Mouse (Mus musculus): ENCODE data around the gene Atp8b4. TPM values are rescaled to one million over a fixed set of nuclear protein-coding genes. Genes with fewer than 3 reads are reported as not detected.

The Atp8b4 gene
- total RNA-seq, 2 experiments from 2014 or later, result 0.41 to 0.76 TPM

DNA sequence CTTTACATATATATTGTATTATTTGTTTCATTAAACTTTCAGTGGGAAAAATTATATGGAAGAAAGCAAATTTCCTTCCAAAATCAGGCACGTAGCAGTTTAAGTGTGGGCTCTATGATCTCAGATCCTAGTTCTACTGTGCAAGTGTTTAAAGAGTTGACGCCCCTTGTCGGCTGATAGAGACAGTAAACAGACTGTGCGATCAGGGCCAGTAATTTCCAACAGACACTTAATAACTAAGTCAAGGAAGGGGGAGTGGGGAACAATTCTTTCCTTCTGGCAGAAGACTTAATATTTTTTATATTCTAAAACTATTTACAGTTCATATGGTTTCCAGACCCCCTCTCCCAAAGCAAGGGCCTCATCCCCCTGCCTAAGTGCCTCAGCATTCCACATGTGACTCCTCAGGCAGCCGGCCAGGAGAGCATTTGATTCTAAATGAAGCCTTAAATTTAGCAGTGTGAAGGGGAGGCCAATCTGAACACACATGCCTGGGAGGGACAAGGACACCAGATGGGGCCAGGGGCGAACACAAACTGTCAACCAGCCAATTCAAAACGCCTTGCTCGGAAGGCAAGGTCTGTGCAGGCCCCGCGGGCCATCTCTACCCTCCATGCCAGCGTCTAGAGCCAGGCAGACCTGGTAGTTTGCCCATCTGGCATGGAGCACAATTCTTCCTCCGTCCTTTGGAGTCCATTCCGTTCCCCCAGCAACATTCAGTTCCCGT, 50.1 kb downstream of the Atp8b4 start:
- peak; percentile 53 to 63 for DNase-seq
- intact Hi-C loops (cut with DNase I), result no loop called here

DNA sequence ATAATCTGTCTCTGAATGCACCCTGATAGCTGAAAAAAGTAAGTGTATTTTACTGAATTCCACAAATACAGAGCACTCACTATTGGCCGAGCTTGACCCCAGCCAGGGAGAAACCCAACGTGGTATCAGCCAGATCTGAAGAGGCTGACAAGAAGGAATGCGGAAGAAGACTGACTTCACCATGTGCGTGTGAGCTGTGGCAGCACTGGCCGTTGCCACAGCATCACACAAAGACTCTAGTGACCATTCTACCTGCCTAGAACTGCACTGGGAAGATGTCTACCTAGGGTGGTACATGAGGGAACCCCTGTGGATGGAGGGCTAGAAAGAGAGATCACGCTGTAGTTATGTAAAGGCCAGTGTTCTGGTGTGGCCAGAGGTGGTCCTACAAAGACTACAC, 55.4 kb downstream of the Atp8b4 start:
- intact Hi-C loops (cut with DNase I), result no loop called here

GRCm38 (mm10) chr2:126441586-126441985, 58.9 kb downstream of the Atp8b4 start:
- intact Hi-C loops (cut with DNase I), result no loop called here
- no peak for DNase-seq

More for the DNA sequence above, 55.4 kb downstream of the Atp8b4 start:
- no peak for DNase-seq

- no peak for DNase-seq
- intact Hi-C loops (cut with DNase I), result loop anchor here (5.0 to 10.0 kb wide), 2 partner anchors 430 to 542 kb away; no protein-coding TSS in a partner anchor
Observed at GRCm38 (mm10) chr2:126434712-126435111, 65.8 kb downstream of the Atp8b4 start.

GRCm38 (mm10) chr2:126434305-126434704, 66.2 kb downstream of the Atp8b4 start:
- intact Hi-C loops (cut with DNase I), result loop anchor here (5.0 to 10.0 kb wide), 2 partner anchors 430 to 542 kb away; no protein-coding TSS in a partner anchor
- no peak for DNase-seq

- intact Hi-C loops (cut with DNase I), result loop anchor here (5.0 to 10.0 kb wide), 2 partner anchors 428 to 540 kb away; no protein-coding TSS in a partner anchor
- DNase-seq, result no peak
Observed at GRCm38 (mm10) chr2:126432481-126433066, 67.9 kb downstream of the Atp8b4 start.

- intact Hi-C loops (cut with DNase I), result loop anchor here (5.0 kb wide), 1 partner anchor 93 kb away; no protein-coding TSS in a partner anchor
- peak; percentile 47 to 74 for DNase-seq
Observed at GRCm38 (mm10) chr2:126429282-126429681, 71.2 kb downstream of the Atp8b4 start.

DNA sequence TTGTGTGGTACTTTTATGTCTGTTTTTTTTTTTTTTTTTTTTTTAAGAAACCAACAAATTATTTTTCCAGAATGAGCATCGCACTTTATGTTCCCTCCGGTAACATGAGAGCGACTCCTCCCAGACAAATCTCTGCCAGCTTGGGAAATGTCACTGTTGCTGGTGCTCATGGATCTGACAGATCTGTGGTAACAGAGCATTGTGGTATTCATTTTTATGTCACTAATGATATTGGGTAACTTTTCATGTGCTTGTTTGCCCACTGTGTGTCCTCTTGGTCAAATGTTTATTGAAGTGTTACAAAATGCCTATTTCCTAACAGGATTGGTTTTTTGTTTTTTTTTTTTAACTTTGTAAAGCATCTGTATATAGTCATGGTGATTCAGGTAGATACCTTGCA, 75.3 kb downstream of the Atp8b4 start:
- intact Hi-C loops (cut with DNase I), result loop anchor here (5.0 kb wide), 1 partner anchor 97 kb away; no protein-coding TSS in a partner anchor
- DNase-seq, result no peak

DNA sequence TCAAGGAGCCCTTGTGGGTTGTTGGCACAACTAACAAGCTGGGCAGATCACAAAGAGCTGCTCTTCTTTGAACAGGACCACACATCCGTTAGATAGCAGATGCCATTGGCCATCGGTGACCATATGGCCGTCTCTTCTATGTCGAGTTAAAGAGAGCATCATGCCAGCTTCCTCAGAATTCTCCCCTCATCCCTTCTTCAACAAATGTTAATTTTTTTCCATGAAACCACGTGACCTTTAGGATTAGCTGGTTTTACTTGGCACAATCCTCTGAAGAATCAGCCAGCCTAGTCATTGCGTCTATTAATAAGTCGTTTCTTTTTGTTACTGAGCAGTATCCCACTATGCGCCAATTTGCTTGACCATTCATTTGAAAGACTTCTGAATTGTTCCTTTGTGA, 75.8 kb downstream of the Atp8b4 start:
- intact Hi-C loops (cut with DNase I), result loop anchor here (5.0 kb wide), 1 partner anchor 98 kb away; no protein-coding TSS in a partner anchor
- no peak for DNase-seq

DNA sequence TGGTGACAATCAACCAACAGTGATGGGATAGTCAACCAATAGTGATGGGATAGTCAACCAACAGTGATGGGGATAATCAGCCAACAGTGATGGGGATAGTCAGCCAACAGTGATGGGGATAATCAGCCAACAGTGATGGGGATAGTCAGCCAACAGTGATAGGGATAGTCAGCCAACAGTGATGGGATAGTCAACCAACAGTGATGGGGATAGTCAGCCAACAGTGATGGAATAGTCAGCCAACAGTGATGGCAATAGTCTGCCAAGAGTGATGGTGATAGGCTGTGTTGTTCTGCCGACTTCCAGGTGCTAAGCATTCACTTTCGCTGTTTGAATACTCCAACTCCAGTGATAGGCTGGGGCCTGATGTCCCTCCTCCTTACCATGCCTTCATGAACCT, 79.6 kb downstream of the Atp8b4 start:
- intact Hi-C loops (cut with DNase I), result no loop called here

DNA sequence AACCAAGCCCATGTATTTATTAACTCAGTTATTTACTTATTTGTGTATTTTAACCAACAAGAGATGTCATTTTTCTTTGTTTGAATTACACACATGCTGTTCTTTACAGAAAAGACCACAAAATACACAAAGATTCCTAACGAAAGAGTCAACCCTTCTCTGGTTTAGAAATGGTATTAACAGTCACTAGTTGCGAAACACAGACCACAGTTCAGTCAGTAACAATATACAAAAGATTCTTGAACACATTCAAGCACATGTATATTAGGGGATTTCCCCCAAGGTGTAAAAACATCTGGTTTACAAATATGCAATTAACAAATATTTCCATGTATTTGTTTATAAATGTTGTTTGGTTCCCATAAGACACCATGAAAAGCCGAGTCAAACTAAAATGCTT, 81.6 kb downstream of the Atp8b4 start:
- intact Hi-C loops (cut with DNase I), result no loop called here
- DNase-seq, result no peak

More for the DNA sequence above, 79.6 kb downstream of the Atp8b4 start:
- no peak for DNase-seq

- intact Hi-C loops (cut with DNase I), result no loop called here
- no peak for DNase-seq
Observed at GRCm38 (mm10) chr2:126416772-126417171, 83.7 kb downstream of the Atp8b4 start.

DNA sequence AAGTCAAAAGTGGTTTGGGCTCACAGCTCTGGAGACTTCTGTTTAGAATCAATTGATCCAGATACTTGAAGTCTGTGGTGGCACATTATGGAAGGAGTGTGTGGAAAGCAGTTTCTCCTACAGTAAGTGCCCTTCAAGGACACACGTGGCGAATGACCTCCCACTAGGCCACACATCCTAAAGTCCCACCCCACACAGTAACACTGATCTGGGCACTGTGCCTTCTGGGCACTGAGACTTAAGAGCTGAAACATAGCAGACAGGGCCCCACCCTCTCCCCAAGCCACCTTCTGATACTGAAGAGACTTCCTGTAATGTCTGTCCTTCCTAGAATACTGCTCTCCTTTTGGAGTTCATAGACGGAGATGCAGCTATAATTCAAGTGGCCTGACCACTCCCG, 84.5 kb downstream of the Atp8b4 start:
- intact Hi-C loops (cut with DNase I), result no loop called here

DNA sequence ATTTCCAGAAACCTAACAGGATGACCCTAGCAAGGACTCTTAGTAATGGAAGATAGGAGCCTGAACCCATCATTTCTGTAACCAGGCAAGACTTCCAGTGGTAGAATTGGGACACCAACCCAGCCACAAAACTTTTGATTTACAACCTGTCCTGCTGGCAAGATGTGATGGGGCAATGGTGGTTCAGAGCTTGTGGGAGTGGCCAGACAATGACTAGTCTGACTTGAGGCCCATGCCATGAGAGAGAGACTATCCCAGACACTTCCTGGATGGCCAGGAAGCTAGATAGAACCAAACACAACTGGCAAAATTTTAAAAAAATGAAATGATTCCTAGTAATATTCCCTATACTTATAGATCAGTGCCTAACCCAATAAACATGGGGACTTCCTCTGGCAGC, 87.7 kb downstream of the Atp8b4 start:
- DNase-seq, result no peak
- intact Hi-C loops (cut with DNase I), result no loop called here

More for the DNA sequence above, 84.5 kb downstream of the Atp8b4 start:
- no peak for DNase-seq

GRCm38 (mm10) chr2:126399454-126399853, 101.0 kb downstream of the Atp8b4 start:
- no peak for DNase-seq
- intact Hi-C loops (cut with DNase I), result no loop called here

DNA sequence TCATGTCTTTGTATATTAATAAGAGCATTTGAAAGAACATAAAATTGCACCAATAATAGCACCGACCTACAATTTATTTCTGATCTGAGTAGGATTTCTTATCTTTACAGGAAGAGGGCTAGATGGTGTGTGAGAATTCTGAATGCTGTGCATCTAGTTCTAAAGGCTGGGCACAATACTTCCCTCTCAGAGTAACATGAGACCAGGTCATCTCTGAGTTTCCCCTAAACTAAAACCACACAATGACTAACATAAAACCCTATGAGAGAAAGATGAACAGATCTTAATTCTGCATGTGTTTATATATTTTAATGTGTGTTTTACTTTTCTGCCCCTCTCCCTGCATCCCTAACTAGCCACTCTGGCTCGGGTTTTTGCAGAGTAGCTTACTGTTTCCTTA, 101.5 kb downstream of the Atp8b4 start:
- intact Hi-C loops (cut with DNase I), result no loop called here
- DNase-seq, result no peak

GRCm38 (mm10) chr2:126398216-126398615, 102.3 kb downstream of the Atp8b4 start:
- DNase-seq, result no peak
- intact Hi-C loops (cut with DNase I), result no loop called here

- intact Hi-C loops (cut with DNase I), result no loop called here
- no peak for DNase-seq
Observed at GRCm38 (mm10) chr2:126397513-126397912, 103.0 kb downstream of the Atp8b4 start.

GRCm38 (mm10) chr2:126394924-126395323, 105.5 kb downstream of the Atp8b4 start:
- intact Hi-C loops (cut with DNase I), result no loop called here
- DNase-seq, result no peak

DNA sequence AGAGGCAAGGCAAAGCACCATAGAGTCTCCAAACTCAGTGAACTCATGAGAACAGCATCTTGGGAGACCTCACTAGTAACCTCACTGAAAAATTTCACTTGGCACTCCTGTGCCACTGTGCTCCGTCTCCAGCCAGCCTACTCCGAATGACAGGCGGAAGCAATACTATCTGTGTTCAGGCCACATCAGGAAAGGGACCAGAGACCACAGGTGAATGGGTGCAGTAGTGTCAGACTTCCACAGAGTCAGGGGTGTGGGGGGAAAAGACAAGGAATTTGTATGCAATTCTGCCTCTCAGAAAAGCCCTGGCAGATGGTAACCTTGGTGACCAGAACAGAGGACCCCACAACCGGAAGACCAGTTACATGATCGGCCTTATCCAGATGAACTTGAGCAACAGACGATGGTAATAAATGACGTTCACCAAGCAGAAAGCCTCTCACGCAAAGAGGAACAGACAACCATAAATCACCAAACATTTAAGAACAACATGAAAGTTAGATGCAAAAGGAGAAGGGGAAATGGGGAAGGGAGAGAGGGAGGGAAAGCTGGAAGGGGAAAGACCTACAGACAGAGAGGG, 112.9 kb downstream of the Atp8b4 start:
- intact Hi-C loops (cut with DNase I), result no loop called here
- no peak for DNase-seq

GRCm38 (mm10) chr2:126386056-126386455, 114.4 kb downstream of the Atp8b4 start:
- no peak for DNase-seq
- intact Hi-C loops (cut with DNase I), result no loop called here

Data from heart, postnatal 14 days (tissue).